Mouse (Mus musculus) heart, adult 2 months (tissue): ENCODE measurements around the gene Gm20388. TPM values are rescaled to one million over a fixed set of nuclear protein-coding genes. Genes with fewer than 3 reads are reported as not detected.

Source experiments
- DNase-seq, 2 experiments: peaks; one replicate each; pipeline ENCODE4 v3.0.0; 2021
- H3K27ac ChIP-seq: fragments of 200-600 bp; 2 replicates; pipeline ENCODE4 v1.8.1; 2022
- H3K27me3 ChIP-seq: fragments of 200-500 bp; 2 replicates; pipeline ENCODE4 v1.6.1; 2012; ENCODE audit warnings: mild to moderate bottlenecking, low read length, inconsistent platforms, mixed read lengths; ENCODE audit not compliant: control insufficient read depth, insufficient read depth
- H3K36me3 ChIP-seq: fragments of 200-500 bp; 2 replicates; pipeline ENCODE4 v1.6.1; 2012; ENCODE audit warnings: low read length, inconsistent platforms; ENCODE audit not compliant: control insufficient read depth, insufficient read depth
- H3K4me1 ChIP-seq: fragments of 200-500 bp; 2 replicates; pipeline ENCODE4 v1.6.1; 2011; ENCODE audit warnings: low read length; ENCODE audit not compliant: control insufficient read depth, insufficient read depth
- H3K4me3 ChIP-seq: fragments of 200-600 bp; 2 replicates; pipeline ENCODE4 v1.8.1; 2022
- H3K79me2 ChIP-seq: fragments of 200-500 bp; replicated peaks from 2 replicates; pipeline ENCODE4 v1.6.1; 2012; ENCODE audit warnings: mild to moderate bottlenecking, inconsistent platforms, low read length, moderate library complexity, mixed read lengths; ENCODE audit not compliant: control insufficient read depth, insufficient read depth
- H3K9ac ChIP-seq: fragments of 200-500 bp; 2 replicates; pipeline ENCODE4 v1.6.1; 2012; ENCODE audit warnings: low read depth, mild to moderate bottlenecking, control low read depth, inconsistent platforms, low read length, mixed read lengths
- CTCF ChIP-seq: fragments of 200-600 bp; IDR thresholded peaks from 2 replicates; pipeline ENCODE4 v1.8.1; 2022; ENCODE audit warnings: antibody characterized with exemption, mild to moderate bottlenecking, moderate library complexity
- EP300 ChIP-seq: fragments of 200-500 bp; IDR thresholded peaks from 2 replicates; pipeline ENCODE4 v1.6.1; 2011; ENCODE audit warnings: low read depth, low read length, control low read depth; ENCODE audit not compliant: insufficient read depth
- POLR2A ChIP-seq: fragments of 200-500 bp; IDR thresholded peaks from 2 replicates; pipeline ENCODE4 v1.6.1; 2011; ENCODE audit warnings: mild to moderate bottlenecking, low read depth, low read length, control low read depth; ENCODE audit not compliant: insufficient read depth
- WGBS: fragments of 180-500 bp; shearing (Covaris S2); methylation state at CpG from one replicate; pipeline ENCODE4 v1.1.7; 2018; 5-methylcytosine and 5-hydroxymethylcytosine counted together
- intact Hi-C: fragments of 180-260 bp; cut with DNase I; formaldehyde crosslinking; loops from one replicate; pipeline ENCODE4 v1.15.1; 2025
- polyA plus RNA-seq: library from polyadenylated mRNA; depleted of rRNA; stranded (reverse); fragments of >200 nt; gene quantifications from 2 replicates; pipeline ENCODE4 v1.2.3, GENCODE M21; 2012
- total RNA-seq, 2 experiments: library from RNA; stranded (reverse); gene quantifications; 2 replicates each; pipeline ENCODE4 v1.2.3; 2021

Gene Gm20388
- total and polyA plus RNA-seq, 3 experiments: 1.8 to 32.3 TPM; not detected in 1

DNA sequence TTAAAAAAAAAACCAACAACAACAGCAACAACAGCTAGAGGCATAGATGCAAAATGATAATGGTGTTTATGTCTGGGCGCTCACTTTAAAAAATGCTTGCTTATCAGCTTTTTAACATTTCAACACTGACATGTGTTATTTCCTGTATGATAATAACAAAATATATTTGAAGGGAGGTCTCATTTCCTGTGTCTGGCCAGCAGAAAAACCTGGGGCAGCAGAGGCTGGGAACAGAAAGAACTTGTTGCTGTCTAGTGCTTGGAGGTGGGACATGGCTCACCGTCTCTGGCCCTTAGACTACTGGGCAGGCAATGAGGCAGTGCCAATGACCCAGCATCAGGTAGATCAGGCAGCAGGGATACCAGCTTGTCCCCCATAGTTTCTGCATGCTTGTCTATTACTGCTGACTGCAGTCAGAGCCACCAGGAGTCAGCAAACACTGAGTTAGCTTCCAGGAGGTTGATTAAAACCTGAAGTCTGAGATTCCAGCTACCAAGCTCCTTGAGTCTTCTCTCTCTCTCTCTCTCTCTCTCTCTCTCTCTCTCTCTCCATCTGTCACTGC lies 3203.3 kb downstream of the Gm20388 start:
- Histone ChIP-seq H3K79me2 (no peaks in the 10 kb centered on the region), H3K4me3 (no peak overlapping the region), H3K27ac (no peak overlapping the region), H3K27me3 (peaks cover 15% of the 10 kb centered on the region), H3K9ac (no peak overlapping the region), H3K36me3 (no peaks in the 10 kb centered on the region), H3K4me1 (peaks cover 3% of the 10 kb centered on the region; the same call in 1 of the 2 replicates)
- intact Hi-C loops: no loop called here
- 23% methylated on average over 2 of the region's 2 CpGs for WGBS
- no peak for DNase-seq
- TF ChIP-seq EP300 (no peak), CTCF (0 out of 2 replicates have a peak, but pooled peaks have one; percentile 13), POLR2A (no peak)

DNA sequence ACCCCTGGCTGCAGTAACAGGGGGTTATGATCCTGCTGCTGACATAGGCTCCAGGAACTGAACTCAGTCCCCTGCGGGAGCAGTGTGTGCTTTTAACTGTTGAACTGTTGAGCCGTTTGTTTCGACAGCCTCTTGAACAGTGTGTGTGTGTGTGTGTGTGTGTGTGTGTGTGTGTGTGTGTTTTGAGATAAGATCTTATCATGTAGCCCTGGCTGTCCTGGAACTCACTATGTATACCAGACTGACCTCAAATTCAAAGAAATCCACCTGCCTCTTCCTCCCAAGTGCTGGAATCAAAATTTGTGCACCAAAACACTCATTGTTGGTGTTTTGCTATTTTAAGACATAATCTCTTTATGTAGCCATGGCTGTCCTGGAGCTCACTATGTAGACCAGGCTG lies 3204.0 kb downstream of the Gm20388 start:
- WGBS: 21% methylated on average over 3 of the region's 3 CpGs
- no peak for DNase-seq
- no peak overlapping the region for H3K9ac ChIP-seq
- no peaks in the 10 kb centered on the region for H3K36me3 ChIP-seq
- no peak overlapping the region for H3K27ac ChIP-seq
- H3K4me3 ChIP-seq: no peak overlapping the region
- no peak for TF ChIP-seq CTCF
- intact Hi-C loops: no loop called here
- no peaks in the 10 kb centered on the region for H3K79me2 ChIP-seq
- peaks cover 15% of the 10 kb centered on the region for H3K27me3 ChIP-seq
- H3K4me1 ChIP-seq: peaks cover 3% of the 10 kb centered on the region; the same call in 1 of the 2 replicates

DNA sequence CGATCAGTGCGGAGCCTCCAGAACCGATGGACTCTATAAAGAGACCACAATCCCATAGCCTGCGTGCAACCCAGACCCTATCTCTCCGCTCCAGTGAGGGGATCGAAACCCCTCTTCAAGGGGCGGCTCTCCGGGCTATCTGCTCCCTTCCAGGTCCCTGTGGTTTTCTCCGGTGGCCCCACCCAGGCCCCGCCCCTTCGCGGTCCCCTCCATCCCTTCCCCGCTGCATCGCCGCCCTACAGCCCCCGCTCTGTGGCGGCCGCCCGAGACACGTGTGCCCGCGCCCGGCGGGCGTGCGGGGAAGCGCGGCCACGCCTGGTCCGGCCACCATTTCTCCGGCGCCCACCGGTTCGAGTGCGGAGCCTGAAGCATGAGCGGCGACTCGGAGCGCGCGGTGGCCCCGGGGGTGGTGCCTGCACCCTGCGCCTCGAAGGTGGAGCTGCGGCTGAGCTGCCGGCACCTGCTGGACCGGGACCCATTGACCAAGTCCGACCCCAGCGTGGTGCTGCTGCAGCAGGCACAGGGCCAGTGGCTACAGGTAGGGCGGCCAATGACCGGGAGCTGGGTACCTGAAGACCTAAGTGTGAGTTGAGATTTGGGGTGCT lies 3206.6 kb downstream of the Gm20388 start, which contains the start of gene Cpne7:
Gene Cpne7 (plus strand): TSS at position 248 of the 605 bp plus-strand sequence.
- peak within 1 kb of the TSS; percentile 38 for H3K4me3 ChIP-seq
- intact Hi-C loops: no loop called here
- no peak for TF ChIP-seq POLR2A
- TF ChIP-seq CTCF: no peak
- no peak for TF ChIP-seq EP300
- no peak for DNase-seq
- no peaks in the 10 kb centered on the region for H3K36me3 ChIP-seq
- no peak within 1 kb of the TSS for H3K27ac ChIP-seq
- peaks cover 15% of the 10 kb centered on the region for H3K27me3 ChIP-seq
- 2% methylated on average over 51 of the region's 51 CpGs for WGBS
- H3K9ac ChIP-seq: peak within 1 kb of the TSS; percentile 36
- no peaks in the 10 kb centered on the region for H3K79me2 ChIP-seq
- H3K4me1 ChIP-seq: peaks cover 3% of the 10 kb centered on the region; the same call in 1 of the 2 replicates

DNA sequence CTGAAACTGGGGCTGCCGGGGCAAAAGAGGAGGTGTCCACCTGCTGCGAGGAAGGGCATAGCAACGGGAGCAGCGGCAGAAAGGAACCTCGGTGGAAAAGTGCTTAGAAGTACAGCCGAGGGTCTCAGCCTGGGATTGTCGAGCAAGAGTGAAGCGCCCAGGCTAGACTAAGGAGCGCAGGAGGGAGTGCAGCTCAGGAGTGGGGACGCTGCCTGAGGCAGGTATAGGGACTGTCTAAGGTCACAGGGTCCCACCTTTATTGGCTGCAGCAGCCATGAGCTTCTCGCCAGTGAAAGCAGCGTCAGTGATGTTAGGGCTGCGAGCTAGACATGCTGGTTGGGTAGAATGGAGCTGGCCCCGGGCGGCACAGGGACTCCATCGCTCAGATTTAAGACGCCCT lies 3207.1 kb downstream of the Gm20388 start:
- TF ChIP-seq CTCF: no peak
- no peak for TF ChIP-seq POLR2A
- TF ChIP-seq EP300: no peak
- no peaks in the 10 kb centered on the region for H3K79me2 ChIP-seq
- H3K9ac ChIP-seq: peak overlapping the region; percentile 36; the same call in 1 of the 2 replicates
- DNase-seq: no peak
- peaks cover 3% of the 10 kb centered on the region; the same call in 1 of the 2 replicates for H3K4me1 ChIP-seq
- no peak overlapping the region for H3K27ac ChIP-seq
- H3K36me3 ChIP-seq: no peaks in the 10 kb centered on the region
- peak overlapping the region; percentile 38; the same call in 1 of the 2 replicates for H3K4me3 ChIP-seq
- intact Hi-C loops: no loop called here
- H3K27me3 ChIP-seq: peaks cover 15% of the 10 kb centered on the region
- 8% methylated on average over 17 of the region's 17 CpGs for WGBS

DNA sequence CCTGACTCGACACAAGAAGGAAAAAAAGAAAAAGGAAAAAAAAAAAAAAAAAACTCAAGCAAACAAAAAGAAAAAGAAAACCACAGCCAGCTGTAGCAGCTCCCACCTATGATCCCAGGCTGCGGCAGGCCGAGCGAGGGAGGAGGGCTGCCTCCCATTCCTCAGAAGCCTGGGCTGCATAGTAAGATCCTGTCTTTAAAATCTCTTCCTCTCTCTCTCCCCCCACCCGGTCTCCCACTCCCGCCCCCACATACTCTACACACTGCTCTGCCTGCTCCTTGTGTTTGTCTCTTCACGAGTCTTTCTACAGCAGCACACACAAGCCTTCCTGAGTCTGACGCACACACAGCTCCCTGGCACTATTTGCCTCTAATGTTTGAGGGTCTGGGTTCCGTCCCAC lies 3211.4 kb downstream of the Gm20388 start:
- Histone ChIP-seq H3K4me1 (no peaks in the 10 kb centered on the region; the same call in 1 of the 2 replicates), H3K79me2 (no peaks in the 10 kb centered on the region), H3K36me3 (no peaks in the 10 kb centered on the region), H3K9ac (no peak overlapping the region), H3K4me3 (no peak overlapping the region), H3K27ac (no peak overlapping the region), H3K27me3 (peaks cover 8% of the 10 kb centered on the region)
- TF ChIP-seq POLR2A (no peak), CTCF (no peak), EP300 (no peak)
- WGBS: 54% methylated on average over 9 of the region's 9 CpGs
- intact Hi-C loops: no loop called here
- DNase-seq: no peak

DNA sequence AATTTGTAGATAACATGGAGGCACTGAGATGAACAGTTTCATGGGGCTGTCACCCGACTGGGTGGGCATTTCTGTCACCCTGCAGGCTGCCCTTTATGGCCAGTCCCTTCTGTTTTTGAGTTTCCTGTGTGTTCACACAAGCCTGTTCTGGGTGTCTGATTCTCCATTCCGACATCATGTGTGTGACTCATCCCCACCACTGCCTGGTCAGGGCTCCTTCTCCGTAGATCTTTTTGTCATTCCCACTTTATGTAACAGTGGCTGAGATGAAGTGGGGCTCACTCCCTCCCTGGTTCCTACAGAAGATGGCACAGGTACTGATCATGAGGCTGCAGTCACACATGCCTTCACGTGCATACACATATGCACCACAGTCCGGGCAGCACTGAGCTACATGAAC lies 3212.0 kb downstream of the Gm20388 start:
- 61% methylated on average over 5 of the region's 5 CpGs for WGBS
- no peak overlapping the region for H3K9ac ChIP-seq
- H3K36me3 ChIP-seq: no peaks in the 10 kb centered on the region
- no peak overlapping the region for H3K4me3 ChIP-seq
- TF ChIP-seq CTCF: no peak
- TF ChIP-seq POLR2A: no peak
- no peak for TF ChIP-seq EP300
- H3K27ac ChIP-seq: no peak overlapping the region
- H3K79me2 ChIP-seq: no peaks in the 10 kb centered on the region
- intact Hi-C loops: no loop called here
- DNase-seq: no peak
- H3K27me3 ChIP-seq: peaks cover 3% of the 10 kb centered on the region; the same call in 1 of the 2 replicates
- H3K4me1 ChIP-seq: no peaks in the 10 kb centered on the region
